Mouse (Mus musculus) embryo, embryonic 10 days (tissue): Measurements from ENCODE around the gene Map3k4.

Experiments
- DNase-seq: peaks from one replicate; pipeline ENCODE4 v3.0.0-alpha.2; 2015; ENCODE audit warnings: low spot score

The Map3k4 gene

GRCm38 (mm10) chr17:12224145-12224544 is 94.5 kb downstream of the Map3k4 start:
- no peak for DNase-seq

GRCm38 (mm10) chr17:12223682-12224081 is 94.9 kb downstream of the Map3k4 start:
- no peak for DNase-seq

GRCm38 (mm10) chr17:12221926-12222325 is 96.7 kb downstream of the Map3k4 start:
- DNase-seq: no peak

GRCm38 (mm10) chr17:12216224-12216623 is 102.4 kb downstream of the Map3k4 start:
- no peak for DNase-seq

- no peak for DNase-seq
Observed at GRCm38 (mm10) chr17:12213430-12213829, 105.2 kb downstream of the Map3k4 start.

GRCm38 (mm10) chr17:12212341-12212740 is 106.3 kb downstream of the Map3k4 start:
- DNase-seq: no peak

GRCm38 (mm10) chr17:12211890-12212289 is 106.7 kb downstream of the Map3k4 start:
- DNase-seq: no peak

GRCm38 (mm10) chr17:12210544-12211132 is 108.0 kb downstream of the Map3k4 start:
- peak; percentile 93 for DNase-seq

GRCm38 (mm10) chr17:12209481-12209880 is 109.1 kb downstream of the Map3k4 start:
- no peak for DNase-seq

- no peak for DNase-seq
Observed at GRCm38 (mm10) chr17:12207022-12207548, 111.5 kb downstream of the Map3k4 start.

- DNase-seq: no peak
Observed at GRCm38 (mm10) chr17:12206248-12206647, 112.3 kb downstream of the Map3k4 start.

- DNase-seq: no peak
Observed at GRCm38 (mm10) chr17:12205694-12206075, 112.9 kb downstream of the Map3k4 start.

- DNase-seq: no peak
Observed at GRCm38 (mm10) chr17:12205015-12205693, 113.4 kb downstream of the Map3k4 start.

- DNase-seq: no peak
Observed at GRCm38 (mm10) chr17:12204689-12205014, 113.9 kb downstream of the Map3k4 start.

GRCm38 (mm10) chr17:12204246-12204645 is 114.3 kb downstream of the Map3k4 start:
- DNase-seq: no peak

GRCm38 (mm10) chr17:12203414-12203897 is 115.1 kb downstream of the Map3k4 start:
- peak; percentile 43 for DNase-seq

- no peak for DNase-seq
Observed at GRCm38 (mm10) chr17:12201086-12201485, 117.5 kb downstream of the Map3k4 start.

GRCm38 (mm10) chr17:12199933-12200332 is 118.7 kb downstream of the Map3k4 start:
- no peak for DNase-seq

- peak; percentile 35 for DNase-seq
Observed at GRCm38 (mm10) chr17:12195604-12196003, 123.0 kb downstream of the Map3k4 start.

GRCm38 (mm10) chr17:12195137-12195536 is 123.5 kb downstream of the Map3k4 start:
- peak; percentile 49 for DNase-seq

- no peak for DNase-seq
Observed at GRCm38 (mm10) chr17:12187782-12188181, 130.8 kb downstream of the Map3k4 start.

GRCm38 (mm10) chr17:12186341-12186740 is 132.3 kb downstream of the Map3k4 start:
- no peak for DNase-seq

- no peak for DNase-seq
Observed at GRCm38 (mm10) chr17:12185855-12186254, 132.7 kb downstream of the Map3k4 start.

- DNase-seq: peak; percentile 34
Observed at GRCm38 (mm10) chr17:12184283-12184682, 134.3 kb downstream of the Map3k4 start.
